Mouse (Mus musculus) embryo, embryonic 10.5 days (tissue): ENCODE measurements at regions not wholly inside any gene's neighbourhood (a gene's known extent, or its start where the extent isn't known, plus 50 kb on each side); places are given as distances from the start of the nearest gene placed in this dataset.

Experiments used
- DNase-seq: peaks from one replicate; pipeline ENCODE4 v3.0.0-alpha.2; 2015; ENCODE audit warnings: low spot score

- DNase-seq: no peak
These were observed 63.1 kb upstream of the Dkk2 start for GRCm38 (mm10) chr3:132022032-132022431.

- DNase-seq: no peak
These were observed 61.8 kb upstream of the Dkk2 start for GRCm38 (mm10) chr3:132023342-132023741.

- DNase-seq: no peak
These were observed 56.0 kb upstream of the Dkk2 start for GRCm38 (mm10) chr3:132029112-132029511.

GRCm38 (mm10) chr3:132033078-132033713, 51.9 kb upstream of the Dkk2 start:
- no peak for DNase-seq

GRCm38 (mm10) chr3:132035176-132035575, 49.9 kb upstream of the Dkk2 start:
- no peak for DNase-seq
